Mouse (Mus musculus): ENCODE data around the gene Myh10.

GRCm38 (mm10) chr11:68719096-68719648, 27.8 kb downstream of the Myh10 start:
- TF ChIP-seq CTCF (IDR thresholded peaks at IDR 0.05; ENCODE audit: extremely low read depth, insufficient read length, insufficient replicate concordance, low read depth, low read length) (no peak), POLR2A (IDR thresholded peaks at IDR 0.05; ENCODE audit: low read depth, low read length) (no peak)

Measured in small intestine, adult 2 months (tissue).